In the genomic region with DNA sequence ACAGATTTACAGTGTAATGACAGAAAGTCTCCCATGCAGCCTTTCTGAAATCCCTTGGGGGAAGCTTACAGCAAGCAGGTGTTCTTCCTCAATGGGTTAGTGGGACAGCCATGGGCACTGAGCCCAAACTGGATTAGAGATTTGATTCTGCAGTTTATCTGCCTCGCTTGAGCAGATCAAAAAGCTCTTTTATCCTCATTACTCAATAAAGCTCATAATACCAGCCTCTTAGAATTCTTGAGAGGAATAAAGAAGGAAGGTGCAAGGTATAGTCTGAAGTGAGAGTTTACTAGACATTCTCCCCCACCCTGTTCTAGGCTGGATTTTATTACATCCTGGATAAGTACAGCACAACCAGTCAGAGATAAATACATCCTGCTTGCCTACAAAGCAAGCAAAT, we compare ENCODE assay signal across 20 mouse cellular contexts. TPM values are rescaled to one million over a fixed set of nuclear protein-coding genes. Genes with fewer than 3 reads are reported as not detected.
DNase-seq lines count a peak whose midpoint lies in the region; ATAC-seq and TF ChIP-seq lines count a peak whose summit lies in the region.
"Had no signal": no experiment of that assay in that cellular context is flagged by ENCODE, and none has a peak within 500 bp of the region (broad histone marks: within the 10 kb centered on the region; RNA-seq: fewer than 3 reads in every experiment).

No protein-coding gene starts in this region.

- ATAC-seq in forebrain, embryonic 11.5 days (replicated peaks; ENCODE audit: low FRiP score), result peak; percentile 65
- ATAC-seq in forebrain, embryonic 16.5 days, result no peak
- ATAC-seq in limb, embryonic 14.5 days (ENCODE audit: low FRiP score, low read depth), result no peak
- ATAC-seq in forebrain, embryonic 15.5 days (replicated peaks), result peak; percentile 53; the same call in 1 of the 2 replicates

- H3K4me3 ChIP-seq in forebrain, embryonic 11.5 days (ENCODE audit: low read depth, low read length), result no peak overlapping the region
- H3K4me3 ChIP-seq in forebrain, embryonic 16.5 days (replicated peaks; ENCODE audit: low read length), result no peak overlapping the region
- no peak overlapping the region for H3K4me3 ChIP-seq in limb, embryonic 14.5 days (replicated peaks; ENCODE audit: low read length)
- H3K4me3 ChIP-seq in limb, embryonic 10.5 days, result no peak overlapping the region
- no peak overlapping the region for H3K4me3 ChIP-seq in forebrain, embryonic 15.5 days
- H3K4me3 ChIP-seq: heart, embryonic 12.5 days; hindbrain, embryonic 10.5 days; limb, embryonic 12.5 days had no signal

- no peak overlapping the region for H3K27ac ChIP-seq in forebrain, embryonic 11.5 days (ENCODE audit: low read depth, low read length)
- H3K27ac ChIP-seq in forebrain, embryonic 16.5 days (ENCODE audit: low read length), result no peak overlapping the region
- H3K27ac ChIP-seq in limb, embryonic 14.5 days (replicated peaks; ENCODE audit: low read depth, low read length), result no peak overlapping the region
- no peak overlapping the region for H3K27ac ChIP-seq in limb, embryonic 10.5 days
- no peak overlapping the region for H3K27ac ChIP-seq in forebrain, embryonic 15.5 days (replicated peaks)
- H3K27ac ChIP-seq: hindbrain, embryonic 10.5 days; limb, embryonic 12.5 days had no signal

- TF ChIP-seq POLR2A in limb, embryonic 14.5 days (IDR thresholded peaks at IDR 0.05; ENCODE audit: borderline replicate concordance, extremely low read depth, insufficient read depth, insufficient read length), result no peak

- H3K9me3 ChIP-seq in forebrain, embryonic 11.5 days (ENCODE audit: control insufficient read depth, low read length), result no peaks in the 10 kb centered on the region
- no peaks in the 10 kb centered on the region for H3K9me3 ChIP-seq in forebrain, embryonic 16.5 days (ENCODE audit: control insufficient read depth, low read length)
- no peaks in the 10 kb centered on the region for H3K9me3 ChIP-seq in limb, embryonic 14.5 days (ENCODE audit: control insufficient read depth, low read length)
- H3K9me3 ChIP-seq in limb, embryonic 10.5 days (replicated peaks), result no peaks in the 10 kb centered on the region
- H3K9me3 ChIP-seq in forebrain, embryonic 15.5 days, result no peaks in the 10 kb centered on the region
- H3K9me3 ChIP-seq: heart, embryonic 12.5 days; hindbrain, embryonic 10.5 days; limb, embryonic 12.5 days had no signal

- WGBS in forebrain, embryonic 11.5 days, result 29% methylated on average over 1 of the region's 1 CpGs
- WGBS in forebrain, embryonic 16.5 days, result 17% methylated on average over 1 of the region's 1 CpGs
- 31% methylated on average over 1 of the region's 1 CpGs for WGBS in limb, embryonic 14.5 days
- WGBS in limb, embryonic 10.5 days, result 71% methylated on average over 1 of the region's 1 CpGs
- 24% methylated on average over 1 of the region's 1 CpGs for WGBS in forebrain, embryonic 15.5 days

- no peaks in the 10 kb centered on the region for H3K27me3 ChIP-seq in forebrain, embryonic 11.5 days (ENCODE audit: control insufficient read depth, insufficient read depth, low read length)
- H3K27me3 ChIP-seq in forebrain, embryonic 16.5 days (replicated peaks; ENCODE audit: control insufficient read depth, insufficient read depth, low read length), result no peaks in the 10 kb centered on the region
- H3K27me3 ChIP-seq in limb, embryonic 14.5 days (ENCODE audit: control insufficient read depth, insufficient read depth, low read length), result no peaks in the 10 kb centered on the region
- H3K27me3 ChIP-seq in limb, embryonic 10.5 days (ENCODE audit: low read depth, poor library complexity, severe bottlenecking), result no peaks in the 10 kb centered on the region
- no peaks in the 10 kb centered on the region for H3K27me3 ChIP-seq in forebrain, embryonic 15.5 days
- H3K27me3 ChIP-seq: heart, embryonic 12.5 days; limb, embryonic 12.5 days had no signal

- DNase-seq in forebrain, embryonic 11.5 days (ENCODE audit: low spot score), result no peak
- DNase-seq in limb, embryonic 14.5 days (ENCODE audit: low spot score), result peak; percentile 29
- DNase-seq in limb, embryonic 10.5 days (ENCODE audit: low spot score), result no peak
- DNase-seq in retina, postnatal 1 day, result peak; percentile 80
- DNase-seq in lung, postnatal 10 days, result no peak
- no peak for DNase-seq in left cerebral cortex, adult 8-10 months (ENCODE audit: low spot score in 2 of 2)
- DNase-seq: cerebellum, adult 9-10 months; kidney, postnatal 10 days; lung, postnatal 4 days; thymus, postnatal 36 days had no signal

- no peaks in the 10 kb centered on the region for H3K4me1 ChIP-seq in forebrain, embryonic 11.5 days (replicated peaks; ENCODE audit: control insufficient read depth, insufficient read depth, low read length)
- peaks cover 4% of the 10 kb centered on the region for H3K4me1 ChIP-seq in forebrain, embryonic 16.5 days (replicated peaks; ENCODE audit: control insufficient read depth, insufficient read depth, low read length)
- H3K4me1 ChIP-seq in limb, embryonic 14.5 days (ENCODE audit: control insufficient read depth, insufficient read depth, low read length), result no peaks in the 10 kb centered on the region
- H3K4me1 ChIP-seq in limb, embryonic 10.5 days, result no peaks in the 10 kb centered on the region
- 0 out of 2 replicates have a peak, but pooled peaks cover 6% of the 10 kb centered on the region for H3K4me1 ChIP-seq in forebrain, embryonic 15.5 days
- H3K4me1 ChIP-seq: heart, embryonic 12.5 days; hindbrain, embryonic 10.5 days; limb, embryonic 12.5 days had no signal

- no peaks in the 10 kb centered on the region for H3K36me3 ChIP-seq in forebrain, embryonic 11.5 days (ENCODE audit: control insufficient read depth, insufficient read depth, low read length)
- H3K36me3 ChIP-seq in forebrain, embryonic 16.5 days (ENCODE audit: control insufficient read depth, insufficient read depth), result no peaks in the 10 kb centered on the region
- no peaks in the 10 kb centered on the region for H3K36me3 ChIP-seq in limb, embryonic 14.5 days (ENCODE audit: control insufficient read depth, insufficient read depth, low read length)
- H3K36me3 ChIP-seq in limb, embryonic 10.5 days, result no peaks in the 10 kb centered on the region
- no peaks in the 10 kb centered on the region for H3K36me3 ChIP-seq in forebrain, embryonic 15.5 days
- H3K36me3 ChIP-seq: heart, embryonic 12.5 days; hindbrain, embryonic 10.5 days; limb, embryonic 12.5 days had no signal

- no peak overlapping the region for H3K9ac ChIP-seq in forebrain, embryonic 11.5 days (ENCODE audit: low read length)
- no peak overlapping the region for H3K9ac ChIP-seq in forebrain, embryonic 16.5 days (replicated peaks; ENCODE audit: low read depth, low read length)
- no peak overlapping the region for H3K9ac ChIP-seq in limb, embryonic 14.5 days (ENCODE audit: low read depth, low read length, severe bottlenecking)
- no peak overlapping the region for H3K9ac ChIP-seq in forebrain, embryonic 15.5 days (replicated peaks)
- H3K9ac ChIP-seq: heart, embryonic 12.5 days; limb, embryonic 12.5 days had no signal

- no peak overlapping the region for H3K4me2 ChIP-seq in forebrain, embryonic 11.5 days (ENCODE audit: low read depth, low read length, severe bottlenecking)
- H3K4me2 ChIP-seq in forebrain, embryonic 16.5 days (ENCODE audit: low read length), result no peak overlapping the region
- no peak overlapping the region for H3K4me2 ChIP-seq in limb, embryonic 14.5 days (replicated peaks; ENCODE audit: low read depth, low read length, severe bottlenecking)
- H3K4me2 ChIP-seq in forebrain, embryonic 15.5 days (replicated peaks), result no peak overlapping the region
- H3K4me2 ChIP-seq: heart, embryonic 12.5 days; limb, embryonic 12.5 days had no signal

RNA-seq across cellular contexts. Expression of gene Ambn, which starts 29.0 kb away (rescaled TPM):
- not detected in 2 replicates for polyA plus RNA-seq in forebrain, embryonic 11.5 days (2014; fragmentation: Nextera tagmentation; extraction: Ambion mirVana)
- polyA plus RNA-seq in forebrain, embryonic 16.5 days (2015; fragmentation: Nextera tagmentation; extraction: Ambion mirVana), result not detected in 2 replicates
- polyA plus RNA-seq in limb, embryonic 14.5 days (2012; rRNA removed), result 2.3 and 2.5 TPM in 2 replicates
- polyA plus RNA-seq in limb, embryonic 14.5 days (2014; fragmentation: Nextera tagmentation; extraction: Ambion mirVana), result 2.8 and 3.9 TPM in 2 replicates
- 0.10 and 0.38 TPM in 2 replicates for polyA plus RNA-seq in limb, embryonic 10.5 days (2016; fragmentation: Nextera tagmentation; extraction: Ambion mirVana)
- 0.09 TPM in 1 of 2 replicates, not detected in the other for polyA plus RNA-seq in forebrain, embryonic 15.5 days (2015; fragmentation: Nextera tagmentation; extraction: Ambion mirVana)
- total RNA-seq in left cerebral cortex, adult 8-10 months (2022), result not detected
- total RNA-seq: adrenal gland, adult 18-20 months; gastrocnemius, postnatal 4 days; layer of hippocampus, postnatal 14 days; neutrophil, adult 5-6 weeks had no signal
- polyA plus RNA-seq: heart, embryonic 12.5 days; hindbrain, embryonic 10.5 days; liver, embryonic 16.5 days had no signal

RNA-seq across cellular contexts. Expression of gene Amtn, which starts 50.8 kb away (rescaled TPM):
- not detected in 2 replicates for polyA plus RNA-seq in forebrain, embryonic 11.5 days (2014; fragmentation: Nextera tagmentation; extraction: Ambion mirVana)
- not detected in 2 replicates for polyA plus RNA-seq in forebrain, embryonic 16.5 days (2015; fragmentation: Nextera tagmentation; extraction: Ambion mirVana)
- 6.5 and 7.3 TPM in 2 replicates for polyA plus RNA-seq in limb, embryonic 14.5 days (2012; rRNA removed)
- 1.3 and 2.4 TPM in 2 replicates for polyA plus RNA-seq in limb, embryonic 14.5 days (2014; fragmentation: Nextera tagmentation; extraction: Ambion mirVana)
- polyA plus RNA-seq in limb, embryonic 10.5 days (2016; fragmentation: Nextera tagmentation; extraction: Ambion mirVana), result not detected in 2 replicates
- polyA plus RNA-seq in forebrain, embryonic 15.5 days (2015; fragmentation: Nextera tagmentation; extraction: Ambion mirVana), result not detected in 2 replicates
- not detected for total RNA-seq in left cerebral cortex, adult 8-10 months (2022)
- total RNA-seq: adrenal gland, adult 18-20 months; layer of hippocampus, postnatal 14 days; neutrophil, adult 5-6 weeks had no signal
- polyA plus RNA-seq: heart, embryonic 12.5 days; hindbrain, embryonic 10.5 days; limb, embryonic 12.5 days; liver, embryonic 16.5 days had no signal

Comparison
In these comparisons a context has a peak if more than half of its experiments do, and no peak if none do; other contexts are left out.
1. ATAC-seq: peak in forebrain, embryonic 11.5 days (single experiment) and forebrain, embryonic 15.5 days (single experiment); none in forebrain, embryonic 16.5 days (single experiment) and limb, embryonic 14.5 days (single experiment).
2. DNase-seq: peak in limb, embryonic 14.5 days (single experiment) and retina, postnatal 1 day (single experiment); none in forebrain, embryonic 11.5 days (single experiment), limb, embryonic 10.5 days (single experiment), lung, postnatal 10 days (single experiment) and left cerebral cortex, adult 8-10 months (0 of 2).